Mouse (Mus musculus) liver, embryonic 12.5 days (tissue): Measurements from ENCODE around the gene Osbp2. TPM values are rescaled to one million over a fixed set of nuclear protein-coding genes. Genes with fewer than 3 reads are reported as not detected.

Experiments used
- ATAC-seq: fragments of 200-750 bp; cut with Nextera tagmentation; 2 replicates; pipeline ENCODE4 v1.8.0; 2017; ENCODE audit warnings: moderate number of reproducible peaks, mild to moderate bottlenecking, moderate library complexity
- H3K27ac ChIP-seq: fragments of 300-500 bp; sonication (generic); 2 replicates; pipeline ENCODE4 v1.5.1; 2016; ENCODE audit warnings: mild to moderate bottlenecking
- H3K27me3 ChIP-seq: fragments of 300-500 bp; sonication (generic); replicated peaks from 2 replicates; pipeline ENCODE4 v1.6.1; 2016; ENCODE audit warnings: mild to moderate bottlenecking, moderate library complexity
- H3K36me3 ChIP-seq: fragments of 300-500 bp; sonication (generic); 2 replicates; pipeline ENCODE4 v1.6.1; 2016; ENCODE audit warnings: mild to moderate bottlenecking, moderate library complexity
- H3K4me1 ChIP-seq: fragments of 300-500 bp; sonication (generic); 2 replicates; pipeline ENCODE4 v1.6.1; 2016
- H3K4me2 ChIP-seq: fragments of 300-500 bp; sonication (generic); 2 replicates; pipeline ENCODE4 v1.6.1; 2016; ENCODE audit warnings: mild to moderate bottlenecking, moderate library complexity
- H3K4me3 ChIP-seq: fragments of 300-500 bp; sonication (generic); 2 replicates; pipeline ENCODE4 v1.5.1; 2016; ENCODE audit warnings: mild to moderate bottlenecking, moderate library complexity
- H3K9ac ChIP-seq: fragments of 300-500 bp; sonication (generic); 2 replicates; pipeline ENCODE4 v1.6.1; 2016; ENCODE audit warnings: mild to moderate bottlenecking, moderate library complexity
- H3K9me3 ChIP-seq: fragments of 300-500 bp; sonication (generic); replicated peaks from 2 replicates; pipeline ENCODE4 v1.6.1; 2016; ENCODE audit warnings: mild to moderate bottlenecking, moderate library complexity
- WGBS: fragments of 180-500 bp; shearing (Covaris S2); methylation state at CpG from one replicate; pipeline ENCODE4 v1.1.7; 2016; ENCODE audit not compliant: insufficient replicate concordance; 5-methylcytosine and 5-hydroxymethylcytosine counted together
- polyA plus RNA-seq: library from polyadenylated mRNA; unstranded; fragments of >200 nt; fragmentation: Nextera tagmentation; extraction: Ambion mirVana; gene quantifications from 2 replicates; pipeline ENCODE4 v1.2.1, GENCODE M21; 2016

The Osbp2 gene
- polyA plus RNA-seq, 1 experiment from 2014 or later: 0.15 TPM

DNA sequence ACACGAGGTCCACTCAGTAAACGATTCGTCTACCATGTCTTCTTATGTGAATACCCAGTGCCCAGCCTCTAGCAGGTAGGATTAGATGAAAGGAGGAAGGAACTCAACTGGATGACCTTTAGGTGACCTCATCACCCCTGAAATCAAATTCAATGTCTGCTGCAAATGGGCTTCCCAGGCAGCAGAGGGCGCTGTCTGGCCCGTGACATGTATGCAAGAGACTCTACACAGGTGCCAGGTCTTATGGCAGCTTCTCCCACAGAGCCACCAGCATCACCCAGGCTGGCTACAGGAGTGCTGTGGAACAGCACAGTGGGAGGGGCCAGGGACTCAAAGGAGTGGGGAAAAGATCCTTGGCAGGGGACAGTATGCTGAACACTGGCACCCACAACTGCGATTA is 92.4 kb downstream of the Osbp2 start:
- no peak overlapping the region for H3K9ac ChIP-seq
- H3K4me3 ChIP-seq: no peak overlapping the region
- H3K27ac ChIP-seq: no peak overlapping the region
- H3K9me3 ChIP-seq: no peaks in the 10 kb centered on the region
- 40% methylated on average over 6 of the region's 6 CpGs for WGBS
- peaks cover 44% of the 10 kb centered on the region for H3K27me3 ChIP-seq
- ATAC-seq: no peak
- H3K4me2 ChIP-seq: no peak overlapping the region
- H3K4me1 ChIP-seq: peaks cover 8% of the 10 kb centered on the region
- H3K36me3 ChIP-seq: no peaks in the 10 kb centered on the region

DNA sequence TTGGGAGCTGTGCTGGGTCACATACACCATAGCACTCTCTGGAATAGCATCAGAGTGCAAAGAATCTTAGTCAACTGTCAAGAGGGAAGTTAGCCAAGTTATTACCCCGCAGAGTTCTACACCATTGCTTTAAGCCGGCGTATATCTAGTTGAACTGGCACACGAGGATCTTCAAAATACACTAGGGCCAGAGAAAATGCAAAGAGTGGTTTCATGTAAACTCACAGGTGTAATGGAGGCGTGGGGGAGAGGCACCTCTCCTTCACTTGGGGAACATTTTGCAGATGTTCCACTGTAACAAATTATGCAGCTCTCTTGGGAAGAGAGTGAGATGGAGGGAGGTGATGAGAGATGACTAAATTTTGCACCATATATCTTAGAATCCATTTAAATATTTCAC is 95.9 kb downstream of the Osbp2 start:
- ATAC-seq: no peak
- H3K9ac ChIP-seq: no peak overlapping the region
- no peak overlapping the region for H3K27ac ChIP-seq
- H3K27me3 ChIP-seq: peaks cover 30% of the 10 kb centered on the region
- H3K4me1 ChIP-seq: no peaks in the 10 kb centered on the region
- no peak overlapping the region for H3K4me2 ChIP-seq
- 67% methylated on average over 5 of the region's 5 CpGs for WGBS
- H3K9me3 ChIP-seq: no peaks in the 10 kb centered on the region
- H3K36me3 ChIP-seq: no peaks in the 10 kb centered on the region
- H3K4me3 ChIP-seq: no peak overlapping the region

DNA sequence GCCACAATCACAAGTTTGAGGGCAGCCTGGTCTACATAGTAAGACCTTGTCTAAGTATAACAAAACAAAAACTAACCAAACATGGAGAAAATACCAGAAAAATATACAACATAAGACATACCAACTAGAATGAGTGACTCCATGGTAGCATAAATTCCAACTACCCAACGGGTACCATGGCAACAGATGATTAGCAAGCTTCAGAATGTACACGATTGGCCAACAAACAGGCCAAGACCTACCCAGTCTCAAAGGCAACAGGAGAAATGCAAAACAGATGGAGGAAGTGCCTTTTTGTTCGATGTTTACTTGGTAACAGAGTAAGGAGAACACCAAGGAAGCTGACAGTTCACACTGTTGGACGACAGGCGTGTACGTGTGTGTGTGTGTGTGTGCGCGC is 96.7 kb downstream of the Osbp2 start:
- no peak overlapping the region for H3K4me3 ChIP-seq
- no peaks in the 10 kb centered on the region for H3K4me1 ChIP-seq
- H3K36me3 ChIP-seq: no peaks in the 10 kb centered on the region
- WGBS: 79% methylated on average over 8 of the region's 8 CpGs
- H3K4me2 ChIP-seq: no peak overlapping the region
- no peak overlapping the region for H3K27ac ChIP-seq
- H3K9ac ChIP-seq: no peak overlapping the region
- H3K9me3 ChIP-seq: no peaks in the 10 kb centered on the region
- ATAC-seq: no peak
- peaks cover 34% of the 10 kb centered on the region for H3K27me3 ChIP-seq

DNA sequence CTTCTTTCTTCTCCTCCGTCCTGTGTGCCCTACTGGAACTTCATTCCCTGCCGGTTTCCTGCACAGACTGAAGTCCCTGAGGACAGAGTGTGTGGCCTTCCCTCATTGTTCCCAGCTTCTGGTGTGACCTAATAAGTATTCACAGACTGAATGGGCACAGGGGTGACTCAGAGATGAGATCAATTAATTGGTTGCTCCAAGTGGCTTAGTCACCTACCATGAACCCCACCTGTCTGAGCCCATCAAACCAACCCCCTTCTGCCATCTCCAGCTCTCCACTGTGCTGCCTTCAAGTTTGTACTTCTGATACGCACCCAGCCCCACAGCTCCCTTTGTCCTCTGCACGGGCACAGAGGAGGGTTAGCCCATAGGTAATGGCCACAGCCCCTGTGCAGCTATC is 99.4 kb downstream of the Osbp2 start:
- Histone ChIP-seq H3K4me2 (no peak overlapping the region), H3K4me1 (peaks cover 2% of the 10 kb centered on the region; the same call in 1 of the 2 replicates), H3K4me3 (no peak overlapping the region), H3K27ac (no peak overlapping the region), H3K9me3 (no peaks in the 10 kb centered on the region), H3K36me3 (no peaks in the 10 kb centered on the region), H3K27me3 (peaks cover 56% of the 10 kb centered on the region), H3K9ac (no peak overlapping the region)
- 44% methylated on average over 4 of the region's 4 CpGs for WGBS
- ATAC-seq: no peak

DNA sequence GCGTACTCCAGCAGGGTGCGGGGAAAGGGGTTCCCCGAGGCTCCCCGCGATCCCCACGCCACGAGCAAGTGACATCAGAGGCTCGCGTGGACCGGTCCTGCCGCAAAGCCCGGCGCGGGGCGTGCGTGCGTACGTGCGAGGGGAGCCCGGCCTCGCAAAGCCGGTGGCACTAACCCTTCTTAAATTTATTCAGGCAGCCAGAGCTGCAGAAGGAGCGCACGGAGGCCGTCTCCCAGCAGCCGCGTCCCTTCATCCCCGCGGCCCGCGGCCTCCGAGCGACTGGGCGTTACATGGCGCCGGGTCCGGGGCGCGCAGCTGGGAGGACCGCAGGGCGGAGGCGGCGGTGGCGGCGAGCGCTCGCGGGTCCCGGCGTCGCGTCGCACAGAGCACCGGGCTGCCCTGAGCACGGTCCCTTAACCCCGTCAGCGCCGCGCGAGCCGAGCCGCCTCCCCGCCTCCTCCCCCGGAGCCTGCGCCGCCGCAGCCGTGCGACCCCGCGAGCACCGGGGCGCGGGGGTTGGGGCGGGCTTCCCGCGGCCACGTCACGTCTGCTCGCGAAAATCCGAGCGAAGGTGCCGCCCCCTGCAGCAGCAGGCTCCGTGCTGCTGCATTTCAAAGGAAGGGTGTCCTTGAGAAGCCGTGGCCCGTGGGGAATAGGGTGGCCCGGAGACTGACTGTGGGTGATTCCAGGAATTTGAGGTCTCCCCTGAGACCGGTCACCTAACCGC is 101.8 kb downstream of the Osbp2 start:
- Histone ChIP-seq H3K27ac (no peak overlapping the region), H3K4me2 (peak overlapping the region; percentile 69), H3K27me3 (peaks cover 59% of the 10 kb centered on the region), H3K4me1 (peaks cover 2% of the 10 kb centered on the region; the same call in 1 of the 2 replicates), H3K9ac (no peak overlapping the region), H3K4me3 (peak overlapping the region; percentile 49), H3K9me3 (no peaks in the 10 kb centered on the region), H3K36me3 (no peaks in the 10 kb centered on the region)
- ATAC-seq: no peak
- WGBS: 2% methylated on average over 87 of the region's 90 CpGs

DNA sequence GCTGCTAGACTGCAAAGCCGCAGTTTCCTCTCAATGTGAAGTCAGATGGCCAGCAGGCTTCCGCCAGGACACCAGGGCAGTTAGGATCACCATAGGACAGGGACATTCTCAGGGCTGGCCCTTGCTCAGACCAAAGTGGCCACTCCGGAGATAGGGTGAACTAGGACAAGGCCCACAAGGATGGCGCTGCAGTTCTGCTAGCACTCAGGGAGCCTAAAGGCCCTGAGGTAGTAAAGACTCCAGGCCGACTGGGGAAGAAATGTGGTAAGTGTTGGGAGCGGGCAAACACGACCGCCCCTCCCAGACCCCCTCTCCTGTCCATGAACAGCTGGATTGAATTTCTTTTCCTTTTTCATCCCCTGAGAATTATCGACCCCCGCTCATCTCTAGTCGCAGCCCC is 102.4 kb downstream of the Osbp2 start:
- Histone ChIP-seq H3K4me1 (peaks cover 2% of the 10 kb centered on the region; the same call in 1 of the 2 replicates), H3K4me2 (peak overlapping the region; percentile 69), H3K27ac (no peak overlapping the region), H3K9ac (no peak overlapping the region), H3K4me3 (peak overlapping the region; percentile 49), H3K27me3 (peaks cover 59% of the 10 kb centered on the region), H3K9me3 (no peaks in the 10 kb centered on the region), H3K36me3 (no peaks in the 10 kb centered on the region)
- ATAC-seq: no peak
- 14% methylated on average over 11 of the region's 11 CpGs for WGBS

DNA sequence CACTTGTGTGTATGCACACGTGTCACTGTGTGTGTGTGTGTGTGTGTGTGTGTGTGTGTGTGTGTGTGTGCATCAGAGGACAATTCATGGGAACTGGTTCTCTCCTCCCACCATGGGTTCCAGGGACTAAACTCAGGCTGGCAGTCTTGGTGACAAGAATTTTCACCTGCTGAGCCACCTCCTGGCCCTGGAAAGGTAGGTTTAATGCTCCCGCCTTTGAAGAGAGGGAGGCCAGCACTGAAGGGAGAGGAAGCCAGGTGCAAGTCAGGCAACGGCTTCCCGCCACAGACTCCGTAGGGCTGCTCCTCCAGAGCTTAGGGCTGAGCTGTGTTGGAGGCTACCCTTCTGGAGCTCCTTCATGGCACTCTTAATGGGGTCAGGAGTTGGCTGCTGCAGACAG is 104.3 kb downstream of the Osbp2 start:
- Histone ChIP-seq H3K36me3 (no peaks in the 10 kb centered on the region), H3K4me2 (no peak overlapping the region), H3K27me3 (peaks cover 54% of the 10 kb centered on the region), H3K4me1 (peaks cover 2% of the 10 kb centered on the region; the same call in 1 of the 2 replicates), H3K4me3 (no peak overlapping the region), H3K9ac (no peak overlapping the region), H3K27ac (no peak overlapping the region), H3K9me3 (no peaks in the 10 kb centered on the region)
- 53% methylated on average over 5 of the region's 5 CpGs for WGBS
- ATAC-seq: no peak

DNA sequence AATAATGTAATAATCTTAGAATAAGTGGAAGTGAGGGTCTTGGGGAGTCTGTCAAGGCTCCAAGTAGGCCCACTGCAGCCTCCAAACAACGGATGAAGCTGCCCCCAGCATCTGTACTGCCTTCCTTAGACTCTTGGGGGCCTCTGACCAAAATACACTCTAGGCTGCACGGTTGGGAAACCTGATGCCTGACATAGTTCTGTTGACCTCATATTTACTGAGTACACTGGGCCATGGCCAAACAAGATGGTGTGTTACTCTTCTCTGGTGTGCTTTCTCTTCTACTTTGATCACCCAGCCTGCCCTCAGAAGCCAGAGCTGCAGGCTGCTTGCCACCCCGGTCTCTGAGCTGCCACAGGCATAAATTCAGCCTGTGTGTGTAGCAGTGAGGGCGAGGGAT is 108.4 kb downstream of the Osbp2 start:
- peaks cover 16% of the 10 kb centered on the region for H3K27me3 ChIP-seq
- no peaks in the 10 kb centered on the region for H3K4me1 ChIP-seq
- ATAC-seq: no peak
- no peaks in the 10 kb centered on the region for H3K9me3 ChIP-seq
- H3K27ac ChIP-seq: no peak overlapping the region
- no peak overlapping the region for H3K4me2 ChIP-seq
- 49% methylated on average over 4 of the region's 4 CpGs for WGBS
- H3K36me3 ChIP-seq: no peaks in the 10 kb centered on the region
- no peak overlapping the region for H3K9ac ChIP-seq
- no peak overlapping the region for H3K4me3 ChIP-seq

DNA sequence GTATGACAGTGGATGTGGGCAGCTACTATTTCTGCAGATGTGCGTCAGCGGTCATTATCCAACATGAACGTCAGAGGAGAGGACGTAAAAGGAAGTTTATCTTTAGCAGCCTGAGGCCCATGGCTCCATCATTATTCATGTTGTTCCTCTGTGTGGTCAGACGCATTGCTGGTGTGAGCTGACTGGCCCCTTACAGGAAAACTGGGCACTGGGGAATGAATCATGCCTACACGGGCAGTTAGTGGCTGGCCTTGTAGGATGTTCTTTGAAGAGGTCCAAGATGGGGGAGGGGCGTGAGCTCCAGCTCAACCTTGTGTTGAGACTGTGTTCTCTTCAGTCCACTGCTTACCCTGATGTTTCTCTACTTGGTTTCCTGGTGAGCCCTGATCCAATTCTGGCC is 109.0 kb downstream of the Osbp2 start:
- no peaks in the 10 kb centered on the region for H3K36me3 ChIP-seq
- no peak for ATAC-seq
- H3K4me1 ChIP-seq: no peaks in the 10 kb centered on the region
- H3K4me2 ChIP-seq: no peak overlapping the region
- no peak overlapping the region for H3K27ac ChIP-seq
- 39% methylated on average over 7 of the region's 7 CpGs for WGBS
- no peak overlapping the region for H3K4me3 ChIP-seq
- no peak overlapping the region for H3K9ac ChIP-seq
- peaks cover 10% of the 10 kb centered on the region for H3K27me3 ChIP-seq
- H3K9me3 ChIP-seq: no peaks in the 10 kb centered on the region

DNA sequence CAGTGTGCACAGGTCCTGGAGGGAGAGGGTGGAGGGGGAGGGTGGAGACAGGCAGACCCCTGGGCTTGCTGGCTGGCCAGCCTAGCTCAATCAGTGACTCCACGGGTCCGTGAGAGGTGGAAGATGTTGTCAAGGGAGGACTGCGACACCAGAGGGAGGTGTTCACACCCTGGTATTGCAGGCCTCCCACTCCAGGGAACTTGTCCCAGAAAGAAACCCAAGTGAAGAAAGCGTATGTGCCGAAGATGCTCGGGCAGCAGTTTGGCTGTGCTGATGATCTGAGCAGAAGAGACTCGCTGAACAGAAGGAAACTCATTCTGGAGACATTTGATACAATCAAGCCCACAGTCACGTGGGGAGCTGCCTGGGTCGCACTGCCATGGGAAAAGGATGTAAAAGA is 109.8 kb downstream of the Osbp2 start:
- ATAC-seq: no peak
- 50% methylated on average over 9 of the region's 9 CpGs for WGBS
- no peak overlapping the region for H3K27ac ChIP-seq
- H3K4me1 ChIP-seq: no peaks in the 10 kb centered on the region
- 0 out of 2 replicates have a peak, but pooled peaks cover 3% of the 10 kb centered on the region for H3K27me3 ChIP-seq
- no peaks in the 10 kb centered on the region for H3K9me3 ChIP-seq
- no peak overlapping the region for H3K4me2 ChIP-seq
- no peak overlapping the region for H3K4me3 ChIP-seq
- H3K9ac ChIP-seq: no peak overlapping the region
- no peaks in the 10 kb centered on the region for H3K36me3 ChIP-seq

DNA sequence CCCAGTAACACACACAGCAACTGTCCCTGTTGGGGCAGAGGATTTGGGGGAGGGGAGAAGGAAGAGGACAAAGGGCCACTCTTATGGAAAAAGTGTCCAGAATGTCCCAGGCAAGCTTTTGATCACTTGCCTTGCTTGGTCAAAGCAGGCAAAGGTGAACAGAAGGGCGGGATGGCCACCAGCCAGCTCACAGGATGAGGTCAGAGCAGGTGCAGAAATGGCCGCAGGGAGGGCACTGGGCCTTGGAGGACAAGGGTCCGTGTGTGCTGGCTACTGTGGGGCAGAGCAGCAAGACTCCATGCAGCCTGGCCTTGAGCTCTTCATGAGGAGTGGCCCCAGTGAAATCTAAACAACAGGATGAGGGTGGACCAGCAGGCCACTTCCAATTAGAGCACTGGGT is 110.9 kb downstream of the Osbp2 start:
- no peak overlapping the region for H3K4me2 ChIP-seq
- H3K9me3 ChIP-seq: no peaks in the 10 kb centered on the region
- no peaks in the 10 kb centered on the region for H3K4me1 ChIP-seq
- H3K9ac ChIP-seq: no peak overlapping the region
- ATAC-seq: no peak
- 0 out of 2 replicates have a peak, but pooled peaks cover 3% of the 10 kb centered on the region for H3K27me3 ChIP-seq
- no peak overlapping the region for H3K4me3 ChIP-seq
- H3K27ac ChIP-seq: no peak overlapping the region
- WGBS: 60% methylated on average over 3 of the region's 3 CpGs
- no peaks in the 10 kb centered on the region for H3K36me3 ChIP-seq

DNA sequence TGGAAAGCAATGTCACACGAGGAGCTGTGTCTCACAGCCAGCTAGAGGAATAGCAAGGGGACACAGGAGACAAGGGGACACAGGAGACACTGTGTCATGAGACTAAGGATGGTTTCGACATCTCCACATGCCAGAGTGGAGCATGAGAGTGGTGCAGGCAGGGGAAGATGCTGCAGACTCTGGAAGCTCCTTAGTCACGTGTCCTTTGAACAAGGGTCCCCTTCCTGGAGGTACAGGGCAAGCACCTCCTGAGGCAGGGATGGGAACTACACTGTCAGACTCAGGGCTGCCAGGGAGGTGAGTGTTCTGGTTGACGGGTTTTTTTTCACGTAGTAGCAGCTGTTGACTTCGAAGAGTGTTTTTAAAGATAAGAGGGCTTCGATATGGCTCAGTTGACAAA is 113.9 kb downstream of the Osbp2 start:
- 13% methylated on average over 7 of the region's 7 CpGs for WGBS
- H3K27me3 ChIP-seq: 0 out of 2 replicates have a peak, but pooled peaks cover 11% of the 10 kb centered on the region
- H3K36me3 ChIP-seq: no peaks in the 10 kb centered on the region
- no peak overlapping the region for H3K27ac ChIP-seq
- no peaks in the 10 kb centered on the region for H3K9me3 ChIP-seq
- no peak for ATAC-seq
- no peak overlapping the region for H3K9ac ChIP-seq
- H3K4me2 ChIP-seq: no peak overlapping the region
- no peaks in the 10 kb centered on the region for H3K4me1 ChIP-seq
- no peak overlapping the region for H3K4me3 ChIP-seq

DNA sequence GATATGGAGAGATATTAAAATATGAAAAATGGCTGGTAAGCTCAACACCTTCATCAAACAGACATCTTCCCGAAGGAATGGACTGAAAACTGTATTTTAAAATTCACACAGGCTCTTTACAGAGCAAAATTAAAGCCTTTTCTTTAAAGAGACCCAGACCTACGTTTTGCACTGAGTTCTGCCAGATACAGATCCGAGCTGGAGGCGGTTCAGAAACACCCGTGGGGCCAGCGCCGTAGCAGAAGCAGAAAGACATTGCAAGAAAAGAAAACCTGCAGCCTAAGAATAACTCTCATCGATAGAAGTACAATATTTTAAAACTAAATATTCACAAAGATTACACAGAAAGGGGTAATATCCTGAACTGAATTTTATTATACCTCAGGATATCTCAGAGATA is 121.3 kb downstream of the Osbp2 start:
- peaks cover 14% of the 10 kb centered on the region; the same call in 1 of the 2 replicates for H3K27me3 ChIP-seq
- no peak overlapping the region for H3K4me2 ChIP-seq
- H3K9me3 ChIP-seq: no peaks in the 10 kb centered on the region
- 63% methylated on average over 8 of the region's 8 CpGs for WGBS
- no peak overlapping the region for H3K4me3 ChIP-seq
- ATAC-seq: no peak
- H3K36me3 ChIP-seq: no peaks in the 10 kb centered on the region
- no peak overlapping the region for H3K27ac ChIP-seq
- no peak overlapping the region for H3K9ac ChIP-seq
- no peaks in the 10 kb centered on the region for H3K4me1 ChIP-seq
